Mouse (Mus musculus): ENCODE results near the gene Ckm.

GRCm38 (mm10) chr7:19469404-19469803, 64.8 kb downstream of the Ckm start:
- TF ChIP-seq POLR2A (IDR thresholded peaks at IDR 0.05; ENCODE audit: borderline replicate concordance, insufficient read depth, low read length): no peak
- no peak for TF ChIP-seq CTCF (IDR thresholded peaks at IDR 0.05; ENCODE audit: borderline replicate concordance, insufficient read depth, low read depth, low read length)

Measured in cerebellum, adult 2 months (tissue).